Mouse (Mus musculus): ENCODE results near the gene Ctnna3.

- TF ChIP-seq GATA1 (IDR thresholded peaks at IDR 0.05; ENCODE audit: borderline replicate concordance, low read length) (no peak), CTCF (IDR thresholded peaks at IDR 0.05; ENCODE audit: low read depth, low read length) (no peak), POLR2AphosphoS5 (IDR thresholded peaks at IDR 0.05; ENCODE audit: insufficient replicate concordance, low read depth, low read length) (no peak), TAL1 (conservative IDR thresholded peaks at IDR 0.05; ENCODE audit: low read depth, low read length) (no peak), GATA2 (IDR thresholded peaks at IDR 0.05; ENCODE audit: borderline replicate concordance, low read depth, low read length) (no peak)
These were observed 1241.6 kb downstream of the Ctnna3 start for GRCm38 (mm10) chr10:64671469-64671868.

Measured in G1E (cell line).